Mouse (Mus musculus) spleen, postnatal 36 days (tissue): ENCODE results near the gene Teddm1a.

Experiments used
- DNase-seq, 2 experiments: peaks; one replicate each; pipeline ENCODE4 v3.0.0; 2022; ENCODE audit warnings: low spot score in 2 of 2, mixed read lengths in 1 of 2

The Teddm1a gene

GRCm38 (mm10) chr1:153905884-153906283 is 14.3 kb downstream of the Teddm1a start:
- DNase-seq, result no peak

DNA sequence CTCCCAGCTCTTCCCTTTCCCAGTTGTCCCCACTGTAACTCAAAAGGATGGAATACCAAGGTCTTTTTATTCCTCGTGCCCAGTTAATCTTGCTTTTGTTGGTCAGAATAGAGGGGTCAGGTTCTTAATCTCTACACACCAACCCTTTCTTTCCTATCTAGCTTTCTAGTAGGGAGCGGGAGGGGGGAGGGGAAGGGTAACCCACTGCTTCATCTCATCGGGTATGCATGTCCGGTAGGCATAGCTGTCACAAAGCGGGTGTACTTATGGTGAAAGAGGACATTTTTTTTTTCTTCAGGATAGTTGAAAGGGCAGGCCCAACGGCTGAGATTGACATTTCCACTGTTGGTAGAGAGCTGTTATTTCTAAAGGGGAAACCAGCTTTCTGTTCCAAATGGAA is 16.7 kb downstream of the Teddm1a start:
- DNase-seq, result no peak

DNA sequence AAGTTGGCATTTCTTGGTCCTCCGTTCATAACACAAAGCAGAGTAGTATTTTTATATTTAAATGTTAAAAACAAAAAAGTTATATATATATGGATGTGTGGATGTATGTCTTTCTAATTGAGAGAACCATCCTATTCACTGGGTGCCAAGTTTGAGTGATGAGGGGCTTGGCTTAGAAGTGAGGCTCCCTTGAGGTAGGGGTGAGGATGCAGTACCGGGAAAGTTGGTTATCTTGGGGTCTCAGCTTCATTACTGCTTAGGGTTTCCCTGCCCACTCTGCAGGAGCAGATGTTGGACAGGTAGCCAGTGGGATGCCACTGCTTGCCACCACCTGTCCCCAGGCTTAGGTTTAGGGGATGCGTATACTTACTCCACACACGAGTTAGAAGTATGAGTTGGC is 17.2 kb downstream of the Teddm1a start:
- no peak for DNase-seq

DNA sequence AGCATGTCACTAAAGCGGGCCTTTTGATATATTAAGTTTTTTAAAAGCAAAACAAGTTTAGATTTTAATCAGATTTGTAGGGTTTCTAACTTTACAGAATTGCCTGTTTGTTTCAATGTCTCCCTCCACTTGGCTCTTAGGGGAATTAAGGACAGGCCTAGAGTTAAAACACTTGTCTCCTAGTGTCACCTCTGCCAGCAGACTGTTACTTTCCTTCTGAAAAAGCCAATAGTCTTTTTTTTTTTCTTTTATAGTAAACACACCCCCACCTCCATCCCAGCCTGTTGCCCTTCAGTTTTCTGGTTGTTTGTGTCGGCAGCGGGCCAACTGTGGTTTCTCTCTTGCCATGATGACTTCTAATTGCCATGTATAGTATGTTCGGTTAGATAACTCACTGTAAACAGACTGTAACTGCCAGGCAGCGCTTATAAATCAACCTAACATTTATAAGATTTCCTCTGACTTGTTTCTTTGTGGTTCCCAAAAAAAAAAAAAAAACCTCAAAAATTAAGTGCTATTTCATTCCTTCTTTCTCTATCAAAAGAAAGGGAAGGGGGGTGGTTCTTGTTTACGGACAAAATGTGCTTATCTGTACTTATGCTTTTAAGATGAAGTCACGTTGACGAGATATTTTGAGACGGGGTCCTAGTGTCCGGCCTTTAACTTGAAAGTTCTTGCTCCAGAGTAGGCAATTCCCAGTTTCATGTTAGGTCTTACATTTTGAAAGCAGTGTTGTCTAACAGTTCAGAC is 17.8 kb downstream of the Teddm1a start:
- peak in 1 of 2 experiments; percentile 44 for DNase-seq

DNA sequence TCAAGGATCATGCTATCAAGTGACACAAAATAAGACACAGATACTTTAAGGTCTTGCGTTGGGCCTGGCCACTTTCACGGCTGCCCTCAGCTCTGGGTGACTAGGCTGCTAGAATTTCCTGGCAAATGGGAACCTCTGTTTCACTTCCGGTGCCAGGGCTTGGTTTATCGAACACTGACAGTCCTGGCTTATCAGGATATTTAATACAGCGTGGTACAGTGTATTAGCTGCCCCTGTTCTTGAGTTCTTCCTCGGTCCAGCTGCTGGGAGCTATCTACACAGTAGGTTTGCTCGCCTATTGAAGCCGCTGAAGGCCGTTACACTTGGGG is 18.4 kb downstream of the Teddm1a start:
- peak in 1 of 2 experiments; percentile 22 for DNase-seq

GRCm38 (mm10) chr1:153910423-153910822 is 18.9 kb downstream of the Teddm1a start:
- no peak for DNase-seq

DNA sequence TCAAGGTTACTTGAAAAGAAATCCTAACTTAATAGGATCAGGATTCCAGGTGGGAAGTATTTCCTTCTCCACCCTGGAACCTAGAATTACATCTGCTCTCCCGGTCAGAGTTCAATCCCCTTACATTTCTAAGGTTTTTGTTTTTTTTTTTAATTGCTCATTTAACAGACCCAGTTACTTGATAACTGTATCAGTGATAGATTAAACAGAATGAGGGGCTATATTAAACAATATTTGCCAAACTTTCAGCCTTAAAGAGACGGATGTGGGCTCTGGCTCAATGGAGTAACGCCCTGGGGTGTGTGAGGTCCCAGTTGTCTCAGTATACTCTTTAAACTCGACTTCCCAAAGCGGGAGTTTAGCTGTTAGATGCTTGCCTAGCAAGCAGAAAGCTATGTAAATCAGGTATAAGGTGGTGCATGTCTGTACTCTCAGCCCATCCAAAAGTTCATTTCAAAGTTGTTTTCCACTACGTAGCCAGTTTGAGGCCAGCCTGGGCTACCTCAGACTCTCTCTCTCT is 19.8 kb downstream of the Teddm1a start:
- DNase-seq, result no peak

DNA sequence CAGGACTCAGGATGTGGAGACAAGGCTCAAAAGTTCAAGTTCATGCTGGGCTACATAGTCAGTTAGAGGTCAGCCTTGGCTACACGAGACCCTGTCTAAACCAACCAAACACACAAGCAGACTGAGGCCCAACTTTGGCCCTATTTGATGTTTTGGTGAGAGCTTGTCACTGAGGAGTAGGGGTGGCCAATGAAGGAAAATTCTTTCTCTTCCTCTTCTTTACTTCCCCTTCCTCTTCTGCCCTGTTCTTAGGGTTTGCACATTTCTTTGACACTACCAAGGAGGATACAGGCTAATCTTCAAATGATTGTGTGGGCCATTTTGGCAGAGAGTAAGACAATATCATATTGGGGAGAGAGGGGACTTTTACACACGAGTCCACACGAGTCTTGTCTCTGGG is 22.3 kb downstream of the Teddm1a start:
- DNase-seq, result peak in 1 of 2 experiments; percentile 9

DNA sequence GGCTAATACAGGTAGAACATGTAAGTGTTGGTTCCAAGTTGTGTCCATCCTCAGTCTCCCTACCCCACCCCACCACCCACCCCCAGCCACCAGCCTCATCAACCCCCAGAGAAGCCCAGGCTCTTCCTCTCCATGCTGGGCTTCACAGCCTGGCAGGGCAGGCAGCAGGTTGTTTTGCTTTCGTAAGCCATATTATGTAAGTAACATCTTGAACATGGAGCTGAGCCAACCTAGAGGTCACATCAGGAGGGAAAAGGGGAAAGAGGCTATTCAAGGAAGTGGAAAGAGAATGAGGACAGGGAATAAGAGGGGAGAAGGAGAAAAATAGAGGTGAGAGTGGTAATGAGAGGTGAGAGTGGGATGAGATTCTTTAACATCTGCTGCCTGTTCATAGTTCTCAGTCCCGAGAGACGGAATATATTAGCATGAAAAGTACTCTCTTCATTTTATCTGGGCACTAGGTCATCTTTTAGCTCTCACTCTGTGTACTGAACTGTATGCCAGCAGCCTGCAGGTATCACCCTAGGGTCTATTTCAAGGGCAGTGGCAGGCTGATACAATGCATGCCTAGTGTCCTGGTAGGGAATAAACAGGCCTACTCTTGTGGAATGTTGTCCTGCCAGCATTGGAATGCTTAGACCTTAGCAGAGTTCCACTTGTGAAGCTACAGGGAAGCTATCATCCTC is 27.1 kb downstream of the Teddm1a start:
- no peak for DNase-seq

DNA sequence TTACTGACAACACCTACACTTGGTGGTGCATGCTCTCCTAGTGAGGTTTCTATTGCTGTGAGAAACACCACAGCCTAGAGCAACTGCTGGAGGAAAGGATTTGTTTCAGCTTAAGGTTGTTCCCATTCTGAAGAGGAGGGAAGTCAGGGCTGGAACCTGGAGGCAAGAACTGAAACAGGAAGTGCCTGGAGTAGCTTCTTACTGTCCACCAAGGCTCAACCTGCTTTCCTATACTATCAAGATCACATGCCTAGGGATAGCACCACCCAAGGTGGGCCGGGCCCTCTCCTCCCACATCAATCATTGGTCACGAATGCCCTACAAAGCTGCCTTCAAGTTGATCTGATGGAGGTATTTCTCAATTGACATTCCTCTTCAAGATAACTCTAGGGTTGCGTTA is 30.1 kb downstream of the Teddm1a start:
- no peak for DNase-seq

GRCm38 (mm10) chr1:153922571-153923021 is 31.1 kb downstream of the Teddm1a start:
- no peak for DNase-seq

- no peak for DNase-seq
Measured at GRCm38 (mm10) chr1:153924395-153925385, 33.1 kb downstream of the Teddm1a start.

DNA sequence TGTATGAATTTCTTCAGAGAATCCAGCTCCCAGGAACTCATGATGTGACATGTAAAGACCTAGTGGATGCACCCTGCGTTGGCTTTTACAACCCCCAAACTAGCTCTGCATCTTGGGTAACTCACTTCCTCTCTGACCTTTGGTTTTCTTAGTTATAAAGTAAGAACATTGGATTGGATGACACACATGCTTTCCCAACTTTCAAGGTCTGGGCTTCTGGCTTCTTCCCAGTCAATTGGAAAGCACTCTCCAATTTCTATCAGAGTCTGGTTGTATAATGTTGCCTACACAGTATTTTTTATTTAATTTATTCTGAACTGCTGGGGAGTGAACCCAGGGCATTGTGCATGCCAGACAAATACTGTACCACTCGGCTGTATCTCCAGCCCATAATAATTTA is 38.9 kb downstream of the Teddm1a start:
- no peak for DNase-seq

- DNase-seq, result no peak
Measured at GRCm38 (mm10) chr1:153933772-153934171, 42.2 kb downstream of the Teddm1a start.

DNA sequence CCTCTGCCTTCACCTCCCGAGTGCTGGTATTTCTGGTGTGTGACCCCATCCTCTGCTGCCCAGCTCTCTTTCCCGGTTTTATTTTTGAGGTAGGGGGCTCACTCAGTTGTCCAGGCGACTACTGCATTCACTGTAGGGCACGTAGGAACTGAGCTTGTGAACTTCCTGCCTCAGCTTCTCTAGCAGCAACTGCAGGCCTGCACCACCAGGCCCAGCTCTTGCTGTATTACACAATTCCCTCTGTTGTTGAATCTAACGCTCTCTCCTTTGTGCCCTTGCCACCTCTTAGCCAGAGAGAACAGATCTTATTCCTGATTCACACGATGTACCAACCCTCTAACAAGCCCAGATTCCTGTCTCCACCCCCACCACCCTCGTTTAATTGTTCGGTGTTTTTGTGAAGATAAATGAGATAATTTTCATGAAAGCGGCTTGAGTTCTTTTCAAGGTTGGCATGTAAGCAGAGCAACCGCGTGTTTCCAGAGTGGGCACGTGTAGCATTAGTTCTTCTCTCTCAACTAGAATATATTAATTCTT is 44.4 kb downstream of the Teddm1a start:
- DNase-seq, result no peak

GRCm38 (mm10) chr1:153937025-153937424 is 45.5 kb downstream of the Teddm1a start:
- peak in 1 of 2 experiments; percentile 10 for DNase-seq

DNA sequence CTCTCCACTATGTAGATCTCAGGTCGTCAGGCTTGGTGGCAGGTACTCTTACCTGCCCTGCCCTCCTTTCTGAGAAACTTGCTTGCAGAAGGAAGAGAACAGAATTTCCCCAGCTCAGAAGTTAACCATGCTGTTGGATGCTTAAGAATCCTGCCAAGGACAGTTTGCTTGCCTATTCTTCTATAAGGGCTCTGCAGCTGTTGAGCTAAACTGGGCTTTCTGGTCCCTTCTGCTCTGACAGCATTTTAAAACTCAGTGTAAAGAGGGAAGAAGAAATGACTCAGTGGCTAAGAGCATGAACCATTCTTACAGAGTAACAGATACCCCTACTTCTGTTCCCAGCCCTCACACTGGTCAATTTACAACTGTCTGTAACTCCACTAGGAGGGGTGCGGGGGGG is 49.4 kb downstream of the Teddm1a start:
- DNase-seq, result no peak
